Mouse (Mus musculus) limb, embryonic 14.5 days (tissue): ENCODE data around the gene Vps37d. TPM values are rescaled to one million over a fixed set of nuclear protein-coding genes. Genes with fewer than 3 reads are reported as not detected.

Source experiments
- ATAC-seq: fragments of 200-750 bp; cut with Nextera tagmentation; 2 replicates; pipeline ENCODE4 v1.8.0; 2017; ENCODE audit warnings: low read depth, moderate number of reproducible peaks, moderate TSS enrichment; ENCODE audit not compliant: low FRiP score
- DNase-seq: peaks from one replicate; pipeline ENCODE4 v3.0.0-alpha.2; 2015; ENCODE audit warnings: low spot score
- H3K27ac ChIP-seq: fragments of 300-500 bp; sonication (generic); replicated peaks from 2 replicates; pipeline ENCODE4 v1.5.1; 2014; ENCODE audit warnings: low read depth, mild to moderate bottlenecking, low read length, moderate library complexity, mixed read lengths
- H3K27me3 ChIP-seq: fragments of 300-500 bp; sonication (generic); 2 replicates; pipeline ENCODE4 v1.6.1; 2014; ENCODE audit warnings: low read length, mixed read lengths; ENCODE audit not compliant: control insufficient read depth, insufficient read depth
- H3K36me3 ChIP-seq: fragments of 300-500 bp; sonication (generic); 2 replicates; pipeline ENCODE4 v1.6.1; 2014; ENCODE audit warnings: mild to moderate bottlenecking, low read length, moderate library complexity, mixed read lengths; ENCODE audit not compliant: control insufficient read depth, insufficient read depth
- H3K4me1 ChIP-seq: fragments of 300-500 bp; sonication (generic); 2 replicates; pipeline ENCODE4 v1.6.1; 2014; ENCODE audit warnings: antibody characterized with exemption, low read length, mixed read lengths; ENCODE audit not compliant: control insufficient read depth, insufficient read depth
- H3K4me2 ChIP-seq: fragments of 300-500 bp; sonication (generic); replicated peaks from 2 replicates; pipeline ENCODE4 v1.6.1; 2014; ENCODE audit warnings: low read depth, mild to moderate bottlenecking, low read length, moderate library complexity; ENCODE audit not compliant: severe bottlenecking
- H3K4me3 ChIP-seq: fragments of 300-500 bp; sonication (generic); replicated peaks from 2 replicates; pipeline ENCODE4 v1.5.1; 2014; ENCODE audit warnings: low read length
- H3K9ac ChIP-seq: fragments of 300-500 bp; sonication (generic); 2 replicates; pipeline ENCODE4 v1.6.1; 2014; ENCODE audit warnings: mild to moderate bottlenecking, low read depth, low read length, moderate library complexity; ENCODE audit not compliant: severe bottlenecking
- H3K9me3 ChIP-seq: fragments of 300-500 bp; sonication (generic); 2 replicates; pipeline ENCODE4 v1.6.1; 2016; ENCODE audit warnings: low read length; ENCODE audit not compliant: control insufficient read depth
- POLR2A ChIP-seq: fragments of 200-500 bp; IDR thresholded peaks from 2 replicates; pipeline ENCODE4 v1.8.0; 2012; ENCODE audit warnings: inconsistent platforms, mild to moderate bottlenecking, moderate library complexity, borderline replicate concordance; ENCODE audit not compliant: insufficient read depth, insufficient read length; ENCODE audit errors: extremely low read depth
- WGBS: fragments of 180-500 bp; shearing (Covaris S2); extraction: QIAGEN DNeasy Blood & Tissue Kit; methylation state at CpG from one replicate; pipeline ENCODE4 v1.1.7; 2014; 5-methylcytosine and 5-hydroxymethylcytosine counted together
- polyA plus RNA-seq, 2 experiments: library from polyadenylated mRNA; depleted of rRNA in 1 of 2; stranded (reverse) in 1 of 2; unstranded in 1 of 2; fragments of >200 nt; fragmentation: Nextera tagmentation in 1 of 2; extraction: Ambion mirVana in 1 of 2; gene quantifications; 2 replicates each; pipeline versions ENCODE4 v1.2.1 to v1.2.3; 2012 to 2014

Vps37d gene
- polyA plus RNA-seq, 2 experiments: 10.7 to 24.5 TPM

DNA sequence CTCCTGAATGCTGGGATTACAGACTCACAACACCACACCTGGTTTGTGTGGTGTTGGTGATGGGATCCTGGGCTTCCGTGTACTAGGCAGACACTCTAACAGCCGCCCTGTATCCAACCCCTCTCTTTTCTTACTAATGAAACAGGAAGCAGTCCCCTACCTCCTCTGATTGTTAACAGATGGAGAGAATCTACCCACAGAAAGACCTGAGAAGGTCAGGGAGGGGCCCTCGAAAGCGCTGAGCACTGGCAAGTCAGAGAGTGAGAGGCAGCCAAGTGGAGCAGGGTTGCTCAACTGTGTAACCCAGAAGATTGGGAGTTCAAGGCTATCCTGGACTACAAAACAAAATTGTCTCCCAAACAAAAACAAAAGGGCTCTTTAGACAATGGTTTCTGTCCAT, 8.8 kb upstream of the Vps37d start:
- Histone ChIP-seq H3K27me3 (peaks cover 10% of the 10 kb centered on the region; the same call in 1 of the 2 replicates), H3K9me3 (no peaks in the 10 kb centered on the region), H3K4me2 (no peak overlapping the region), H3K27ac (no peak overlapping the region), H3K36me3 (no peaks in the 10 kb centered on the region), H3K9ac (no peak overlapping the region), H3K4me1 (no peaks in the 10 kb centered on the region), H3K4me3 (no peak overlapping the region)
- DNase-seq (no peak), ATAC-seq (no peak)
- TF ChIP-seq POLR2A: no peak
- WGBS: 18% methylated on average over 4 of the region's 4 CpGs

DNA sequence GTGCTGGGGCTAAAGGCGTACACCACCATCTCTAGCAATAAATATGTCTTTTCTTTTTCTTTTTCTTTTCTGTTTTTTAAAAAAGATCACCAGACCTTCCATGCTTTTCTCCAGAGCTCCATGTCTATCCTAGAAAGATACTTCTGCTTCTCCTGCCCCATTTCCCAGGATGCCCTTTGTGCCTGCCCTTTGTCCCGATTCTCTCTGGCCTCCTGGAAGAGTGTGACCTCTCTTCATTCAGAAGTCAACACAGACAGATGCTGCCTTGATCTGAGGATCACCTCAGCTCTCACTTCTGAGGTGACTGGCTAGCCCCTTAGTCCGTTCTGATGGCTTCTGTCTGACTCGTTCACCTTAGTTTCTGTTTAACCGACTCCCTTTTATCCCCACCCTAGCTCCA, 2.5 kb upstream of the Vps37d start:
- Histone ChIP-seq H3K4me2 (no peak overlapping the region), H3K9me3 (no peaks in the 10 kb centered on the region), H3K27me3 (no peaks in the 10 kb centered on the region), H3K27ac (no peak overlapping the region), H3K9ac (no peak overlapping the region), H3K36me3 (peaks cover 4% of the 10 kb centered on the region), H3K4me1 (peaks cover 3% of the 10 kb centered on the region; the same call in 1 of the 2 replicates), H3K4me3 (no peak overlapping the region)
- DNase-seq: no peak
- 83% methylated on average over 5 of the region's 5 CpGs for WGBS
- TF ChIP-seq POLR2A: no peak
- no peak for ATAC-seq

DNA sequence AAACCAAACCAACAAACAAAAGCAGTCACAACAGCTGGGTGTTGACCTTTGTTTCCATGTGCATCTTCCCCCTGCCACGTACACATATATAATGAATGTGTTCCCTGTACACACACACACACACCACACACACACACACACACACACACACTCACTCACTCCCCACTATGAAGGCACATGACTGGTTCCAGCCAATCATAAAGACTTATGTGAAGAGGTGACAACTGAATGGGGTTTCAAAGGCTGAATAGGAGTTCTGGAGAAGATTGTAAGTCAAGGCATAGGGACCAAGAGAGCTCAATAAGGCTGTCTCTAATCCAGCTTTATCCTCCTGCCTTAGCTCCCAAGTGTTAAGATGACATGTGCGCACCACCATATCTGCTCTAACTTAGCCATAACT, 1.5 kb upstream of the Vps37d start:
- no peak overlapping the region for H3K9ac ChIP-seq
- 82% methylated on average over 2 of the region's 2 CpGs for WGBS
- H3K27ac ChIP-seq: no peak overlapping the region
- no peak for ATAC-seq
- H3K36me3 ChIP-seq: peaks cover 13% of the 10 kb centered on the region
- no peaks in the 10 kb centered on the region for H3K9me3 ChIP-seq
- no peak for TF ChIP-seq POLR2A
- no peak overlapping the region for H3K4me3 ChIP-seq
- no peak overlapping the region for H3K4me2 ChIP-seq
- peaks cover 3% of the 10 kb centered on the region; the same call in 1 of the 2 replicates for H3K4me1 ChIP-seq
- no peaks in the 10 kb centered on the region for H3K27me3 ChIP-seq
- no peak for DNase-seq

DNA sequence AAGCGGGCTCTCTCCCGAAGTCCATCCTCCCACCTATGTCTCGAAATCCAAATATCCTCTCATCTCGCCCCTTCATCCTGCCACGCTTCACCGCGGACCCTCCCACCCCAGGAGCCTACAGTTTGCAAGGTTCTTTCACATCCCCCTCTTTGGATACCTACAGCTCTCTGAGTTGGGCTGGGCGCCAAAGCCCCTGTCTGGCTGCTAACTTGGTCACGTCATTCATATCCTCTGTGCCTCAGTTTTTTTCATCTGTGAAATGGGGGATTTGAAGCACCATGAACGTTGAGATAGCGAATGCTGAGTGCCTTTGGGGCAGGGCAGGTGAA, 380 bp upstream of the Vps37d start:
- H3K9ac ChIP-seq: peak overlapping the region; percentile 97
- peak; percentile 56; the same call in 1 of the 2 replicates for ATAC-seq

DNA sequence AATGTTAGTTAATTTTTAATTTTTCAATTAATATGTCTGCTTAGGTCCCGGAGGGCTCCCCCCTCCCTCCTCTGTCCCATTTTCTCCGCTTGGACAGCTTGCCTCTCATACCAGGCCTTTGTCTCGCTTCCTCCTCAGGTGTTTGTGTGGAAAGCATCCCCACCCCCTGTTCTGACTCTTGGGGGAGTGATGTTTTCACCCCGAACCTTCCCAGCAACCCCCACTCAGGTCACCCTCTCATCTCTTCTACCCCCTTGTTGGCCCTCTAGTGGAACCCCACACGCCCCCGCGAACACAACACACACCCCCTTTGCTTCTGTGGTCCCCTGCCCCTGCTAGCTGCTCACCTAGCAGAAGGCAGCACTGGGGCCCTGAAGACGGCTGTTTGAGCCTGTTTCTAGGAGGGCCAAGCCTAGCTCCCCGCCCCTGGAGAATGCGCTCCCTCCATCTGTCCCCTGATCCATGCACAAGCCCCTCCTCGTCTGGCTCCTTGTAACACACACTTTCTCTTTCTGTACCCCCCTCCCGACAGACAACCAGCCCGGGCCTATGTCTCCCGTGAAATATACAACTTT, 1.0 kb downstream of the Vps37d start:
- no peak for ATAC-seq
- DNase-seq: peak; percentile 48
- Histone ChIP-seq H3K9me3 (no peaks in the 10 kb centered on the region), H3K9ac (peak overlapping the region; percentile 97), H3K4me1 (peaks cover 3% of the 10 kb centered on the region; the same call in 1 of the 2 replicates), H3K36me3 (peaks cover 33% of the 10 kb centered on the region), H3K4me3 (peak overlapping the region; percentile 98), H3K27ac (peak overlapping the region; percentile 83), H3K4me2 (peak overlapping the region; percentile 63), H3K27me3 (no peaks in the 10 kb centered on the region)
- no peak for TF ChIP-seq POLR2A
- WGBS: 19% methylated on average over 14 of the region's 14 CpGs

More for the DNA sequence above, 380 bp upstream of the Vps37d start:
- no peak for TF ChIP-seq POLR2A
- Histone ChIP-seq H3K4me2 (peak overlapping the region; percentile 63), H3K27me3 (no peaks in the 10 kb centered on the region), H3K36me3 (peaks cover 19% of the 10 kb centered on the region), H3K4me3 (peak overlapping the region; percentile 98), H3K9me3 (no peaks in the 10 kb centered on the region), H3K4me1 (peaks cover 3% of the 10 kb centered on the region; the same call in 1 of the 2 replicates), H3K27ac (no peak overlapping the region)
- DNase-seq: peak; percentile 70
- WGBS: 1% methylated on average over 11 of the region's 11 CpGs
